Mouse (Mus musculus): ENCODE measurements at regions not wholly inside any gene's neighbourhood (a gene's known extent, or its start where the extent isn't known, plus 50 kb on each side); places are given as distances from the start of the nearest gene placed in this dataset.

GRCm38 (mm10) chr14:72884561-72884960, 164.4 kb downstream of the Cysltr2 start:
- peaks cover 4% of the 10 kb centered on the region; the same call in 1 of the 2 replicates for H3K4me1 ChIP-seq (ENCODE audit: insufficient read depth)
- 76% methylated on average over 4 of the region's 4 CpGs for WGBS (ENCODE audit: insufficient replicate concordance)
- TF ChIP-seq EP300 (IDR thresholded peaks at IDR 0.05; ENCODE audit: low read depth) (no peak), CTCF (IDR thresholded peaks at IDR 0.05; ENCODE audit: low read depth) (no peak)
- no peak overlapping the region for H3K4me3 ChIP-seq (ENCODE audit: low read depth, low read length)
- no peak overlapping the region for H3K27ac ChIP-seq (ENCODE audit: low read depth)
- no peak overlapping the region for H3K4me2 ChIP-seq (ENCODE audit: low read depth, low read length)
- no peaks in the 10 kb centered on the region for H3K9me3 ChIP-seq (ENCODE audit: low read length)
- no peaks in the 10 kb centered on the region for H3K27me3 ChIP-seq (ENCODE audit: insufficient read depth, low read length)
- no peak for DNase-seq
- no peaks in the 10 kb centered on the region for H3K36me3 ChIP-seq (replicated peaks; ENCODE audit: insufficient read depth, low read length)
- ATAC-seq = no peak
- no peak overlapping the region for H3K9ac ChIP-seq (replicated peaks)

GRCm38 (mm10) chr14:72877132-72877531, 167.3 kb upstream of the Fndc3a start:
- DNase-seq (no peak), ATAC-seq (no peak)

GRCm38 (mm10) chr14:72873494-72873893, 163.7 kb upstream of the Fndc3a start:
- DNase-seq = no peak
- 68% methylated on average over 3 of the region's 3 CpGs for WGBS (ENCODE audit: insufficient replicate concordance)
- Histone ChIP-seq H3K4me3 (ENCODE audit: low read depth, low read length) (no peak overlapping the region), H3K9me3 (ENCODE audit: low read length) (no peaks in the 10 kb centered on the region), H3K4me1 (ENCODE audit: insufficient read depth) (no peaks in the 10 kb centered on the region), H3K27me3 (ENCODE audit: insufficient read depth, low read length) (no peaks in the 10 kb centered on the region), H3K4me2 (ENCODE audit: low read depth, low read length) (no peak overlapping the region), H3K36me3 (replicated peaks; ENCODE audit: insufficient read depth, low read length) (no peaks in the 10 kb centered on the region), H3K27ac (ENCODE audit: low read depth) (no peak overlapping the region), H3K9ac (replicated peaks) (no peak overlapping the region)
- ATAC-seq = no peak
- TF ChIP-seq EP300 (IDR thresholded peaks at IDR 0.05; ENCODE audit: low read depth) = no peak

More at GRCm38 (mm10) chr14:72877132-72877531, 167.3 kb upstream of the Fndc3a start:
- Histone ChIP-seq H3K9me3 (ENCODE audit: low read length) (no peaks in the 10 kb centered on the region), H3K9ac (replicated peaks) (no peak overlapping the region), H3K27ac (ENCODE audit: low read depth) (no peak overlapping the region), H3K4me2 (ENCODE audit: low read depth, low read length) (no peak overlapping the region), H3K36me3 (replicated peaks; ENCODE audit: insufficient read depth, low read length) (no peaks in the 10 kb centered on the region), H3K4me1 (ENCODE audit: insufficient read depth) (no peaks in the 10 kb centered on the region), H3K27me3 (ENCODE audit: insufficient read depth, low read length) (no peaks in the 10 kb centered on the region), H3K4me3 (ENCODE audit: low read depth, low read length) (no peak overlapping the region)
- TF ChIP-seq CTCF (IDR thresholded peaks at IDR 0.05; ENCODE audit: low read depth) (no peak), EP300 (IDR thresholded peaks at IDR 0.05; ENCODE audit: low read depth) (no peak)

GRCm38 (mm10) chr14:72869188-72869749, 159.5 kb upstream of the Fndc3a start:
- no peaks in the 10 kb centered on the region for H3K4me1 ChIP-seq (ENCODE audit: insufficient read depth)
- WGBS (ENCODE audit: insufficient replicate concordance) = 60% methylated on average over 20 of the region's 20 CpGs
- no peak for TF ChIP-seq EP300 (IDR thresholded peaks at IDR 0.05; ENCODE audit: low read depth)
- TF ChIP-seq CTCF (IDR thresholded peaks at IDR 0.05; ENCODE audit: low read depth) = no peak
- H3K9ac ChIP-seq (replicated peaks) = no peak overlapping the region
- H3K4me3 ChIP-seq (ENCODE audit: low read depth, low read length) = no peak overlapping the region
- H3K27ac ChIP-seq (ENCODE audit: low read depth) = no peak overlapping the region
- no peaks in the 10 kb centered on the region for H3K36me3 ChIP-seq (replicated peaks; ENCODE audit: insufficient read depth, low read length)
- no peak overlapping the region for H3K4me2 ChIP-seq (ENCODE audit: low read depth, low read length)
- ATAC-seq (no peak), DNase-seq (no peak)
- no peaks in the 10 kb centered on the region for H3K27me3 ChIP-seq (ENCODE audit: insufficient read depth, low read length)
- H3K9me3 ChIP-seq (ENCODE audit: low read length) = no peaks in the 10 kb centered on the region

- Histone ChIP-seq H3K9ac (replicated peaks) (no peak overlapping the region), H3K4me2 (ENCODE audit: low read depth, low read length) (no peak overlapping the region), H3K36me3 (replicated peaks; ENCODE audit: insufficient read depth, low read length) (no peaks in the 10 kb centered on the region), H3K4me3 (ENCODE audit: low read depth, low read length) (no peak overlapping the region), H3K4me1 (ENCODE audit: insufficient read depth) (no peaks in the 10 kb centered on the region), H3K9me3 (ENCODE audit: low read length) (no peaks in the 10 kb centered on the region), H3K27me3 (ENCODE audit: insufficient read depth, low read length) (no peaks in the 10 kb centered on the region), H3K27ac (ENCODE audit: low read depth) (no peak overlapping the region)
- 69% methylated on average over 2 of the region's 2 CpGs for WGBS (ENCODE audit: insufficient replicate concordance)
- DNase-seq (no peak), ATAC-seq (no peak)
- TF ChIP-seq EP300 (IDR thresholded peaks at IDR 0.05; ENCODE audit: low read depth) = no peak
- TF ChIP-seq CTCF (IDR thresholded peaks at IDR 0.05; ENCODE audit: low read depth) = no peak
These were observed 157.1 kb upstream of the Fndc3a start for GRCm38 (mm10) chr14:72866896-72867295.

GRCm38 (mm10) chr14:72865531-72865930, 155.7 kb upstream of the Fndc3a start:
- no peak for TF ChIP-seq EP300 (IDR thresholded peaks at IDR 0.05; ENCODE audit: low read depth)
- no peak for TF ChIP-seq CTCF (IDR thresholded peaks at IDR 0.05; ENCODE audit: low read depth)
- Histone ChIP-seq H3K27ac (ENCODE audit: low read depth) (no peak overlapping the region), H3K4me3 (ENCODE audit: low read depth, low read length) (no peak overlapping the region), H3K36me3 (replicated peaks; ENCODE audit: insufficient read depth, low read length) (no peaks in the 10 kb centered on the region), H3K4me2 (ENCODE audit: low read depth, low read length) (no peak overlapping the region), H3K4me1 (ENCODE audit: insufficient read depth) (no peaks in the 10 kb centered on the region), H3K9ac (replicated peaks) (no peak overlapping the region), H3K27me3 (ENCODE audit: insufficient read depth, low read length) (no peaks in the 10 kb centered on the region), H3K9me3 (ENCODE audit: low read length) (no peaks in the 10 kb centered on the region)
- DNase-seq = no peak
- ATAC-seq = no peak

GRCm38 (mm10) chr14:72864792-72865191, 155.0 kb upstream of the Fndc3a start:
- no peaks in the 10 kb centered on the region for H3K9me3 ChIP-seq (ENCODE audit: low read length)
- 84% methylated on average over 4 of the region's 4 CpGs for WGBS (ENCODE audit: insufficient replicate concordance)
- TF ChIP-seq EP300 (IDR thresholded peaks at IDR 0.05; ENCODE audit: low read depth) (no peak), CTCF (IDR thresholded peaks at IDR 0.05; ENCODE audit: low read depth) (no peak)
- DNase-seq (no peak), ATAC-seq (no peak)
- H3K4me1 ChIP-seq (ENCODE audit: insufficient read depth) = no peaks in the 10 kb centered on the region
- H3K4me2 ChIP-seq (ENCODE audit: low read depth, low read length) = no peak overlapping the region
- H3K9ac ChIP-seq (replicated peaks) = no peak overlapping the region
- no peaks in the 10 kb centered on the region for H3K36me3 ChIP-seq (replicated peaks; ENCODE audit: insufficient read depth, low read length)
- H3K4me3 ChIP-seq (ENCODE audit: low read depth, low read length) = no peak overlapping the region
- no peaks in the 10 kb centered on the region for H3K27me3 ChIP-seq (ENCODE audit: insufficient read depth, low read length)
- H3K27ac ChIP-seq (ENCODE audit: low read depth) = no peak overlapping the region

All from liver, postnatal 0 days (tissue).